Mouse (Mus musculus) MEL (cell line): ENCODE measurements at regions not wholly inside any gene's neighbourhood (a gene's known extent, or its start where the extent isn't known, plus 50 kb on each side); places are given as distances from the start of the nearest gene placed in this dataset.
"Not testable (repeated sequence)": the region's sequence is repeated elsewhere in the genome, so short reads cannot be mapped to it uniquely, and the experiment has no call there.

Experiments
- DNase-seq: peaks from one replicate; pipeline ENCODE4 v3.0.0; 2011; ENCODE audit warnings: low read depth, low spot score
- H3K27ac ChIP-seq: 2 replicates; pipeline ENCODE4 v1.5.1; 2012; ENCODE audit warnings: low read depth, mild to moderate bottlenecking, control low read depth, low read length, moderate library complexity; ENCODE audit not compliant: control insufficient read depth
- H3K27me3 ChIP-seq, 2 experiments: fragments of 150-350 bp in 1 of 2; sonication (generic) in 1 of 2; 2 replicates each; pipeline ENCODE4 v1.6.1; 2012; ENCODE audit warnings: low read length in 2 of 2, mild to moderate bottlenecking in 2 of 2, improper control_type of control experiment in 1 of 2, moderate library complexity in 1 of 2; ENCODE audit not compliant: insufficient read depth in 2 of 2, control insufficient read depth in 1 of 2
- H3K36me3 ChIP-seq, 2 experiments: 2 replicates each; pipeline ENCODE4 v1.6.1; 2012 to 2014; ENCODE audit warnings: low read length in 2 of 2, improper control_type of control experiment in 1 of 2, inconsistent platforms in 1 of 2, mild to moderate bottlenecking in 1 of 2; ENCODE audit not compliant: insufficient read depth in 2 of 2, control insufficient read depth in 1 of 2
- H3K4me1 ChIP-seq, 2 experiments: fragments of 150-350 bp in 1 of 2; sonication (generic) in 1 of 2; 2 replicates each; pipeline ENCODE4 v1.6.1; 2012; ENCODE audit warnings: low read length in 2 of 2, improper control_type of control experiment in 1 of 2, mild to moderate bottlenecking in 1 of 2; ENCODE audit not compliant: insufficient read depth in 2 of 2, control insufficient read depth in 1 of 2
- H3K4me3 ChIP-seq, 2 experiments: fragments of 150-350 bp in 1 of 2; sonication (generic) in 1 of 2; 2 replicates each; pipeline ENCODE4 v1.5.1; 2012; ENCODE audit warnings: low read depth in 2 of 2, low read length in 2 of 2, mild to moderate bottlenecking in 2 of 2, moderate library complexity in 2 of 2, control low read depth in 1 of 2, improper control_type of control experiment in 1 of 2; ENCODE audit not compliant: control insufficient read depth in 1 of 2, insufficient read depth in 1 of 2
- H3K79me2 ChIP-seq: 2 replicates; pipeline ENCODE4 v1.6.1; 2012; ENCODE audit warnings: mild to moderate bottlenecking, low read length, moderate library complexity; ENCODE audit not compliant: control insufficient read depth, poor library complexity, insufficient read depth
- H3K9ac ChIP-seq: 2 replicates; pipeline ENCODE4 v1.6.1; 2012; ENCODE audit warnings: low read depth, mild to moderate bottlenecking, control low read depth, low read length, moderate library complexity; ENCODE audit not compliant: control insufficient read depth, poor library complexity, severe bottlenecking
- H3K9me3 ChIP-seq: fragments of 150-350 bp; sonication (generic); replicated peaks from 2 replicates; pipeline ENCODE4 v1.6.1; 2012; ENCODE audit warnings: mild to moderate bottlenecking, low read length, improper control_type of control experiment, moderate library complexity; ENCODE audit not compliant: insufficient read depth
- CHD2 ChIP-seq: IDR thresholded peaks from 2 replicates; pipeline ENCODE4 v1.6.1; 2011; ENCODE audit warnings: low read length, improper control_type of control experiment
- CTCF ChIP-seq, 3 experiments: IDR thresholded peaks in 2 of 3; conservative IDR thresholded peaks in 1 of 3; 2 replicates each; pipeline ENCODE4 v1.5.1; 2011 to 2012; ENCODE audit warnings: low read length in 3 of 3, low read depth in 2 of 3, mild to moderate bottlenecking in 2 of 3, improper control_type of control experiment in 1 of 3, inconsistent platforms in 1 of 3, mixed read lengths in 1 of 3, moderate library complexity in 1 of 3; ENCODE audit not compliant: control insufficient read depth in 1 of 3, insufficient read depth in 1 of 3, poor library complexity in 1 of 3, severe bottlenecking in 1 of 3
- E2F4 ChIP-seq: IDR thresholded peaks from 2 replicates; pipeline ENCODE4 v1.6.1; 2011; ENCODE audit warnings: low read depth, low read length, improper control_type of control experiment, borderline replicate concordance
- ELF1 ChIP-seq: IDR thresholded peaks from 2 replicates; pipeline ENCODE4 v1.6.1; 2014; ENCODE audit warnings: low read depth, mild to moderate bottlenecking, inconsistent platforms, low read length, improper control_type of control experiment, moderate library complexity
- EP300 ChIP-seq, 2 experiments: IDR thresholded peaks; 2 replicates each; pipeline ENCODE4 v1.6.1; 2011; ENCODE audit warnings: improper control_type of control experiment in 2 of 2, low read length in 2 of 2, low read depth in 1 of 2, mild to moderate bottlenecking in 1 of 2
- ETS1 ChIP-seq: IDR thresholded peaks from 2 replicates; pipeline ENCODE4 v1.6.1; 2012; ENCODE audit warnings: low read depth, mild to moderate bottlenecking, inconsistent platforms, low read length, improper control_type of control experiment, moderate library complexity
- GABPA ChIP-seq: IDR thresholded peaks from 2 replicates; pipeline ENCODE4 v1.6.1; 2012; ENCODE audit warnings: low read depth, mild to moderate bottlenecking, inconsistent platforms, low read length, improper control_type of control experiment, moderate library complexity
- GATA1 ChIP-seq: IDR thresholded peaks from 2 replicates; pipeline ENCODE4 v1.6.1; 2011; ENCODE audit warnings: low read depth, low read length, improper control_type of control experiment
- MAZ ChIP-seq: IDR thresholded peaks from 2 replicates; pipeline ENCODE4 v1.6.1; 2012; ENCODE audit warnings: low read depth, mild to moderate bottlenecking, inconsistent platforms, low read length, improper control_type of control experiment
- MXI1 ChIP-seq: IDR thresholded peaks from 2 replicates; pipeline ENCODE4 v1.6.1; 2011; ENCODE audit warnings: mild to moderate bottlenecking, low read depth, low read length, improper control_type of control experiment
- NRF1 ChIP-seq: IDR thresholded peaks from 2 replicates; pipeline ENCODE4 v1.6.1; 2014; ENCODE audit warnings: low read depth, mild to moderate bottlenecking, inconsistent platforms, low read length, improper control_type of control experiment, moderate library complexity; ENCODE audit not compliant: poor library complexity, insufficient read depth, severe bottlenecking
- POLR2A ChIP-seq, 2 experiments: IDR thresholded peaks; 2 replicates each; pipeline ENCODE4 v1.6.1; 2011 to 2012; ENCODE audit warnings: low read length in 2 of 2, mild to moderate bottlenecking in 2 of 2, control low read depth in 1 of 2, improper control_type of control experiment in 1 of 2, low read depth in 1 of 2, moderate library complexity in 1 of 2; ENCODE audit not compliant: control insufficient read depth in 1 of 2, insufficient read depth in 1 of 2, poor library complexity in 1 of 2
- POLR2AphosphoS2 ChIP-seq: IDR thresholded peaks from 2 replicates; pipeline ENCODE4 v1.6.1; 2011; ENCODE audit warnings: low read length, improper control_type of control experiment
- RAD21 ChIP-seq: IDR thresholded peaks from 2 replicates; pipeline ENCODE4 v1.6.1; 2011; ENCODE audit warnings: mild to moderate bottlenecking, low read depth, low read length, improper control_type of control experiment
- RCOR1 ChIP-seq: IDR thresholded peaks from 2 replicates; pipeline ENCODE4 v1.6.1; 2012; ENCODE audit warnings: low read depth, mild to moderate bottlenecking, inconsistent platforms, low read length, improper control_type of control experiment
- SIN3A ChIP-seq: IDR thresholded peaks from 2 replicates; pipeline ENCODE4 v1.6.1; 2012; ENCODE audit warnings: low read length, improper control_type of control experiment, inconsistent platforms
- TAL1 ChIP-seq: IDR thresholded peaks from 2 replicates; pipeline ENCODE4 v1.6.1; 2012; ENCODE audit warnings: mild to moderate bottlenecking, inconsistent platforms, low read length, moderate library complexity, mixed read lengths
- TBP ChIP-seq: IDR thresholded peaks from 2 replicates; pipeline ENCODE4 v1.8.0; 2011; ENCODE audit warnings: low read depth, low read length, improper control_type of control experiment
- TCF12 ChIP-seq: IDR thresholded peaks from 2 replicates; pipeline ENCODE4 v1.6.1; 2014; ENCODE audit warnings: low read depth, mild to moderate bottlenecking, inconsistent platforms, low read length, improper control_type of control experiment, moderate library complexity
- UBTF ChIP-seq: IDR thresholded peaks from 2 replicates; pipeline ENCODE4 v1.6.1; 2012; ENCODE audit warnings: low read depth, mild to moderate bottlenecking, inconsistent platforms, low read length, improper control_type of control experiment, moderate library complexity, borderline replicate concordance; ENCODE audit not compliant: insufficient read depth
- USF1 ChIP-seq: IDR thresholded peaks from 2 replicates; pipeline ENCODE4 v1.6.1; 2014; ENCODE audit warnings: low read depth, mild to moderate bottlenecking, inconsistent platforms, low read length, improper control_type of control experiment, moderate library complexity
- USF2 ChIP-seq, 2 experiments: IDR thresholded peaks; 2 replicates each; pipeline ENCODE4 v1.6.1; 2011 to 2012; ENCODE audit warnings: improper control_type of control experiment in 2 of 2, low read length in 2 of 2, borderline replicate concordance in 1 of 2, inconsistent platforms in 1 of 2, low read depth in 1 of 2, mild to moderate bottlenecking in 1 of 2; ENCODE audit not compliant: insufficient read depth in 1 of 2
- ZKSCAN1 ChIP-seq: IDR thresholded peaks from 2 replicates; pipeline ENCODE4 v1.6.1; 2012; ENCODE audit warnings: low read depth, mild to moderate bottlenecking, inconsistent platforms, low read length, improper control_type of control experiment, moderate library complexity
- ZMIZ1 ChIP-seq: IDR thresholded peaks from 2 replicates; pipeline ENCODE4 v1.6.1; 2012; ENCODE audit warnings: low read depth, mild to moderate bottlenecking, inconsistent platforms, low read length, improper control_type of control experiment, moderate library complexity

- H3K27me3 ChIP-seq: no peaks in the 10 kb centered on the region
- no peaks in the 10 kb centered on the region for H3K79me2 ChIP-seq
- H3K27ac ChIP-seq: no peak overlapping the region
- no peaks in the 10 kb centered on the region for H3K9me3 ChIP-seq
- DNase-seq: no peak
- H3K4me1 ChIP-seq: no peaks in the 10 kb centered on the region
- TF ChIP-seq CHD2 (no peak), GATA1 (no peak), ZMIZ1 (no peak), USF1 (no peak), MAZ (no peak), ZKSCAN1 (no peak), TBP (no peak), POLR2A (IDR thresholded peaks at IDR 0.05; ENCODE audit: control insufficient read depth in 1 of 2, insufficient read depth in 1 of 2, low read depth in 1 of 2, low read length in 2 of 2, poor library complexity in 1 of 2) (no peak)
- TF ChIP-seq, all 39 proteins: peak for 0
- Histone ChIP-seq H3K36me3 (no peaks in the 10 kb centered on the region), H3K9ac (no peak overlapping the region), H3K4me3 (no peak overlapping the region)
Measured at GRCm38 (mm10) chr16:65405824-65406556, 114.3 kb upstream of the Pou1f1 start.

GRCm38 (mm10) chr16:65432046-65432445, 88.3 kb upstream of the Pou1f1 start:
- H3K79me2 ChIP-seq, H3K9ac ChIP-seq, H3K4me3 ChIP-seq, H3K4me1 ChIP-seq, H3K36me3 ChIP-seq, H3K27me3 ChIP-seq, DNase-seq, H3K27ac ChIP-seq, H3K9me3 ChIP-seq: not testable (repeated sequence)

GRCm38 (mm10) chr16:65436076-65436475, 84.2 kb upstream of the Pou1f1 start:
- Histone ChIP-seq H3K4me3 (no peak overlapping the region), H3K9ac (no peak overlapping the region), H3K4me1 (no peaks in the 10 kb centered on the region), H3K27me3 (no peaks in the 10 kb centered on the region), H3K9me3 (no peaks in the 10 kb centered on the region), H3K79me2 (no peaks in the 10 kb centered on the region), H3K27ac (no peak overlapping the region), H3K36me3 (no peaks in the 10 kb centered on the region)
- no peak for TF ChIP-seq TCF12
- no peak for TF ChIP-seq GATA1
- no peak for TF ChIP-seq USF2 (IDR thresholded peaks at IDR 0.05; ENCODE audit: borderline replicate concordance in 1 of 2, insufficient read depth in 1 of 2, low read depth in 1 of 2, low read length in 2 of 2)
- no peak for TF ChIP-seq E2F4
- TF ChIP-seq EP300 (IDR thresholded peaks at IDR 0.05; ENCODE audit: low read depth in 1 of 2, low read length in 2 of 2): no peak
- TF ChIP-seq CTCF (IDR thresholded peaks at IDR 0.05 in 2 of 3, conservative IDR thresholded peaks at IDR 0.05 in 1 of 3; ENCODE audit: control insufficient read depth in 1 of 3, insufficient read depth in 1 of 3, low read depth in 2 of 3, low read length in 3 of 3, poor library complexity in 1 of 3, severe bottlenecking in 1 of 3): no peak
- TF ChIP-seq NRF1: no peak
- TF ChIP-seq TAL1: no peak
- TF ChIP-seq SIN3A: no peak
- no peak for TF ChIP-seq RCOR1
- no peak for TF ChIP-seq UBTF
- no peak for TF ChIP-seq GABPA
- TF ChIP-seq RAD21: no peak
- no peak for TF ChIP-seq POLR2AphosphoS2
- TF ChIP-seq ETS1: no peak
- TF ChIP-seq MXI1: no peak
- no peak for TF ChIP-seq ELF1
- DNase-seq: no peak
